Mouse (Mus musculus): ENCODE measurements at regions not wholly inside any gene's neighbourhood (a gene's known extent, or its start where the extent isn't known, plus 50 kb on each side); places are given as distances from the start of the nearest gene placed in this dataset.
"Not testable (repeated sequence)": the region's sequence is repeated elsewhere in the genome, so short reads cannot be mapped to it uniquely, and the experiment has no call there.

DNA sequence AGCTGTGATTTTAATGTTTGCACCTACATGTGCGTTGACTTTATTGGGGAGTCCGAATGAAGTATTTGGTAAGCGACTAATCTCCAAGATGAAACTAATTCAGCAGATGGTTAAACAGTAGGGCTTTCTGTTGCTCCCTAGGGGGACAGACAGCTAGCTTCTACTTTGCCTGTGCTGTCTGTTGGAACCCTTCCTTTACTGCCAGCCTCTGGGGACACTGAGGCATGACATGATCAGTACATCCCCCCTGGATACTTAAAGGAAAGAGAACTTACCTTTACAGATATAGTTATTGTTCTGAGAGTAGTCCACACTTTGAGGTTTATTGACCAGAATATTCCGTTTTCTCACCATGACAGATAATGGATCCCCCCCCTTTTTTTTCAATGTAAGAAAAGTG lies 289.8 kb upstream of the Ift57 start:
- no peak for DNase-seq (ENCODE audit: low spot score in 2 of 2)

DNA sequence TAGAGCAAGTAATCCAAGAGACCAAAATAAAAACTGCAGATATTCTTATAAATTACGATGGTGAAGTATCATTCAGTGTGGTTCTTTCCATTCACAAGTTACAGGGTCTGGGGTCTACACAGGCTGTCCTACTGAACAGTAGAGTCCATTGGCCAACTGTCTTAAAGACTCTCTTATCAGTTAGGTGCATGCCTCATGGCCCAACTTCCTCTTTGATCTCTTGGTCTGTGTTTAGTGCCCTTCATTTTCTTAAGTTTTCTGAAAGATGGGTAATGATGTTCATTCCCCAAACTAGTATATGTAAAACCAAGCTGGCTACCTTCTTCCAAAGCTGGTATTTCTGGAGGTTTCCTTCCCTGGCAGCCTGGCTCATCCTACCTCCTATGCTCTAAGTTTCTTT lies 268.7 kb upstream of the Ift57 start:
- DNase-seq (ENCODE audit: low spot score in 2 of 2) = no peak

DNA sequence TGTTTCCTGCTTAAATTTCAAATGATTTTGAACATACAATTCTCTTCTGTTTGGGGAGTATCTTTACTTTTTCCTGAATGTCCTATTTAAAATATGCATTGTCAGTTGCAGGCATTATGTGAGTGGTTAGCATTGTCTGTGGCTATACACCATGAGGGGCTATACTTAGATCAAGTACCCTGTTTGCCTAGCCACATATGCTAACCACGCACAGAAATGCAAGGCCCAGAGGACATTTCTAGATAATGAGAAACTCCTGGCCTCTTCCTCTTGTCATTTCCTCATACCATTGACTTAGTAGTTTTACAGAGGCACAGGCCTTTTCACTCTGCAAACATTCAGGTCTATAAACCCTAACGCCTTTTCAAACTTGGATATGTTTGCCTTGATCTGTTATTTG lies 267.1 kb upstream of the Ift57 start:
- DNase-seq (ENCODE audit: low spot score in 2 of 2) = no peak

DNA sequence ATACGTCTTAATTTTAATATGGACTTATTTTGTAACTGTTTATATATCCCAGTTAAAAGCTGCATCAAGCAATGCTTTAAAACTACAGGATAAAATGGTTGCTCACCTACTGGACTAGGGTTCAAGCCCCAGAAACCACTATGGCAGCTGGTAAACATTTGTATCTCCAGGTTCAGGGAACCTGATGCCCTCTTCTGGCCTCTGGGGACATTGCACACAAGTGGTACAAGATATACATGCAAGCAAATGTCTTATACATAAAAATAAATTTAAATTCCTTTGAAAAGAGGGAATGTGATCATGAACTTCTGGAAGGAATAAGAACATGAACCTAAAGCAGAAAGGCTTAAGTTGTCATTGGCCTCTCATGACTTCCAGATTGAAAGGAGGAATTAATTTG lies 257.8 kb upstream of the Ift57 start:
- DNase-seq (ENCODE audit: low spot score in 2 of 2) = no peak

DNA sequence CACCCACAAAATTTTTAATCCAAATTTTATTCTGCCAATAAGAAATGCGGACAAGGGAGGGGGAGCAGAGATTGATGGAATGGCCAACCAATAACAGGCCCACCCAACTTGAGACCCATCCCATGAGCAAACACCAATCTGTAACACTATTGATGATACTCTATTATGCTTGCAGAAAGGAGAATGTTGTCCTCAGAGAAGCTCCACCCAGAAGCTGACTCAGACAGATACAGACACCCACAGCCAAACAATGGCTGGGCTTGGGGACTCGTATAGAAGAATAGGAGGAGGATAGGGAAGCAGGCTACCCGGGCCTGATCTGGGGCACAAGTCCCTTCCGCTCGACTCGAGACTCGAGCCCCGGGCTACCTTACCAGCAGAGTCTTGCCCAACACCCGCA lies 251.7 kb upstream of the Ift57 start:
- not testable (repeated sequence) for DNase-seq (ENCODE audit: low spot score in 2 of 2)

DNA sequence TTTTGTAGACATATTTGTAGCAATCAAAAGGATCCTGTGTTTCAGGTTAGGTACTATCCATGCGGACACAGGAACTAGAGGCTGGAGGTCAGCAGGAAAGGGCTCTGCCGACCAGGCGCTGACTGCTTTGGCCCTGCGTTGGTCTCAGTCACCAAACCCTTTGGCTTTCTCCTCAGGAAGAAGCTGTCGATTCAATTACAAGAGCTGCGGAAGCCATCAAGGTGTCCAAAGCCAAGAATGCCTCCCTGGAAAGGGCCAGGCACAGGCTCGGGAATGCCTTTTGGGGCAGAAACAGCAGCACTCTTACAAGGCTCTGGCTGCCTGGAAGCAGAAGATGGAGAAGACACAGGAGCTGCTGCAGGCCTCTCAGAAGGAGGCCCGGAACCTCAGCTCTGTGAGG lies 205.2 kb upstream of the Ift57 start:
- no peak for DNase-seq (ENCODE audit: low spot score in 2 of 2)

DNA sequence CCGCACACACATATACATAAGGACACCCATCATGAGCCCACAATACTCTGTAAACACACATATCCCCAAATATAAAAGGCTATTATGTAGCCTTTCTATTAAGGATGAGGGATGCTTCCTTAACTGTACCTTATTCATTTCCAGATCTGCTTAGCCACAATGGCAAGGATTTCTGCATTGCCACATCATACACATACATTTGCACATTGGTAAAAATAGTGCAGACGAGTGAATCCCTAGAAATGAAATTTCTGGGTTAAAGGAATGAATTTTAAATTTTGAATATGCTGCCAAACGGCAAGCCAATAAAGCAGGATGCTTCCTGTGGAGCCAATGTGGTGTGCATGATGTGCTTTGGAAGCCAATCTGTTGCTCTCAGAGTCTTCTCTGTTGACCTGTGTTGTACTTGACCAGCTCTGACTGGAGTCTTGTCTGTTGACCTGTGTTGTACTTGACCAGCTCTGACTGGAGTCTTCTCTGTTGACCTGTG lies 201.5 kb upstream of the Ift57 start:
- DNase-seq (ENCODE audit: low spot score in 2 of 2) = peak in 1 of 2 experiments; percentile 31

DNA sequence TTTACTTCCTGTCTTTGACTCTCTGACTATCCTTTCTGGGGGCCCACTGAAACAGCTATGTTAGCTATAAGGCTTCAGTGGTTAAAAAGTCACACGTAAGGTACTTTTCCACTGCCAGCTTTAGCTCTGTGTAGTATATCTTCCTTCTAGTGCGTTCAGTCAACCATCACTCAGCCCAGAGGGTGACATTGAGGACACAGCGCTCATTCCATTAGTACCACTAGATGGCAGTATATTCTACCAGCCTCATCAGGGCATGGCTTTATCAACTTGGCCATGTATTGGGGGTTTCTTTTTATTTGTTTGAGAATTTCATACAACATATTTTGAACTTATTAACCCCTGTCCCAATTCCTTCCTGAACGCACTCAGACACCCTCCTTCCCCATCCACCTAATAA lies 198.2 kb upstream of the Ift57 start:
- DNase-seq (ENCODE audit: low spot score in 2 of 2) = peak in 1 of 2 experiments; percentile 59

DNA sequence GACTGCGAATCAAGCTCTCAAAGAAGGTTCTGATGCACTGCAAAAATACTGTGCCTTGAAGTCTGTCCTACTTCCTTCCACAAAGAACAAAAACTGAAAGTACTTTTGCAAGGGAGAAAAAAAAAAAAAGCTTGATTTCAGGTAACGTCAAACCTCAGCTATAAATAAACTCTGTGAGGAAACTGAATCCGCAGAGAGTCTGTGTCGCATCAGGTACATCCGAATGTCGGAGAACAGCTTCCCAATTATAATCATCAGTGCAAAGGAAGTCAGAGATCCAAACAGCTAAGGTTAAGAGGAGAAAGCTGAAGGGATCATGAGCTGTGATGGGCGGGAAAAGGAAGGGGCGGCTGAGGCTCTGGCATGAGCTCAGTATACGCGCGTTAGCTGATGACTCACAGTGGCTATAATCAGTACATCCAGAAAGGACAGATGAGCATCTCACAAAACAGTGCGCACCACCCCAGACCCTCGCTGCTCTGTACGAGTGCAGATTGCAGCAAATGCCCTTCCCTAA lies 195.1 kb upstream of the Ift57 start:
- peak; percentile 53 to 61 for DNase-seq (ENCODE audit: low spot score in 2 of 2)

DNA sequence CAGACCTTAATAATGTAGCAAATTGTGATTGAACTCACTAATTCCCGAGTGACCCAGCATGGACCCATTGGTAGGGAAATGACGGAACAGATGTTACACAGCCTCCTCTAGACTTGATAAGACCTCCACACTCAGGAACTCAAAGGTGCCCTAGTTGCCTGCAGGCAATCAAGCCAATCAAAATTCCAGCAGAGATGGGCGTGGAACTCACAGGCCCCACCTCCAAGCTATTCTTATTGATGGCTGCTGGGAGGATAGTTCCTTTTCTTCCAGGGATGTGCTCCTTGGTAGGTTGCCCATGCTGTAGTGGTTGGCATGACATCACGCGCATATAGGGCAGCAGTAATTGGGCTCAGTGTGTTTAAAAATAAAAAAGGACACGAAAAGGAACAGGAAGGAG lies 194.4 kb upstream of the Ift57 start:
- DNase-seq (ENCODE audit: low spot score in 2 of 2) = no peak

DNA sequence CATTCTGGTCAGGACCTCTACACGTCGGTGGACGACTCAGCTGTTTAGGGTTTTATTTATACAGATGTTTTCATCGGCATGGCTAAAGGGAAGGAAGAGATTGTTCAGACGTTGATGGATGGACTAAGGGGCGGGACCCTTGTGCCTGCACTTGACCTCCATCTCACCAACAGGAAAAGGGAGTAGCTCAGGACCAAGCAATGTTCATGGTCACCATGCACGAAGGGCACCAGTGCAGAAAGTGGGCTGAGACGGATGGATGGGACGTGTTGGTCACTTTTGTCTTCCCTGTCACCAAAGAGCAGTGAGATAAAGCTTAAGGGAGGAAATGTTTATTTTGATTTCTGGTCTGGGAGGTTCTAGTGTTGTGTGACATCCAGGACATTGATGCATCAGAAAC lies 193.8 kb upstream of the Ift57 start:
- no peak for DNase-seq (ENCODE audit: low spot score in 2 of 2)

DNA sequence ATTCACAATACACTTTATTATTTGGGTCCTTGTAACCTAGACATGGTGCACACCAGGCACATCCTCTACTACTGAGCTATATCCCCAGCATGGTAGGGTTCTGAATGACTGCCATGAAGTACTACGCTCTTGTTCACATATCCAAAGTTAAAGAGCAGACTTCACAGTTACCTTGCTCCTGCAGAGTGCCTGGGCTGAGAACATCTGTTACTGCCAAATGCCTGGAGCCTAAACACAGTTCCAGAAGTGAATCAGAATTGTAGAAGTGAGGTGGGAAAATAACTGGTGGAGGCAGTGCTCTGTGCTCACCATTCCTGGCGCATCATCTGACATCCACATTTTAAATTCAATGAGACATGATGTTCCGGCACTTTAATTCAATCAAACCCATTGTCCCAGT lies 180.2 kb upstream of the Ift57 start:
- peak; percentile 47 to 57 for DNase-seq (ENCODE audit: low spot score in 2 of 2)

DNA sequence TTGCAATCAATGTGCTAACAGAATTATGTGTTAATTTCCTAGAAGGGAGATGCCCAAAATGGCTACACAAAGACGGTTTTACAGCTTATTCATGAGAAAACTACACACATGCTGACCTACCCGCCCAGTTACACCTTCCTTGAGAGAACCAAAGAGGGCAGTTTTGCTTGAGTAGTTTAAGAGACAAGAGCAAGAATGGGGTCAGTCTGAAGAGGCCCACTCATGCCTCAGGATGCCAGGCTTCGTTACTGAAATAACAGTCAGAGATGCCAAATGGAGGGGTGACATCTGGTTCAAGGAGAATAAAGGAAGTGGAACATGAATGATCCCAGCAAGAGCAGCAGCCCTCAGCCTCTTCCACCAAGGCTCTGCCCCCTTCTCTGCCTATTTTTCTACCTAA lies 178.6 kb upstream of the Ift57 start:
- no peak for DNase-seq (ENCODE audit: low spot score in 2 of 2)

DNA sequence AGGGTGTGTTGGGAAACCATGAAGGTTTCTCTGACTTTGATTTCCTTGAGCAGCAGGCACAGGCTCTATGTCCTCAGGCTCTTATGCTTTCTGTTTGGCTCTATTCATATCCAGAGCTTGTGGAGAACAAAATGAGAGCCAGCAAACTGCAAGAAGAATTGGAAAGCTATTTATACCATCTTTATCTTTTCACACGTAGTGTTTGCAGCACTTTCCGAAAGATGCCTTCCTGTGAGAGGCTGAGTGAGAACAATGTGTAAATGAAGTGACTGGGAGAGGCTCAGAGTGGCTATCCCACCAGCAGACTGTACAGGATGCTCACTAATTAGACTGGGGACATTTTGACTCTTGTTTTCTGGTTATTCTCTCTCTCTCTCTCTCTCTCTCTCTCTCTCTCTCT lies 177.3 kb upstream of the Ift57 start:
- DNase-seq (ENCODE audit: low spot score in 2 of 2) = peak in 1 of 2 experiments; percentile 28

DNA sequence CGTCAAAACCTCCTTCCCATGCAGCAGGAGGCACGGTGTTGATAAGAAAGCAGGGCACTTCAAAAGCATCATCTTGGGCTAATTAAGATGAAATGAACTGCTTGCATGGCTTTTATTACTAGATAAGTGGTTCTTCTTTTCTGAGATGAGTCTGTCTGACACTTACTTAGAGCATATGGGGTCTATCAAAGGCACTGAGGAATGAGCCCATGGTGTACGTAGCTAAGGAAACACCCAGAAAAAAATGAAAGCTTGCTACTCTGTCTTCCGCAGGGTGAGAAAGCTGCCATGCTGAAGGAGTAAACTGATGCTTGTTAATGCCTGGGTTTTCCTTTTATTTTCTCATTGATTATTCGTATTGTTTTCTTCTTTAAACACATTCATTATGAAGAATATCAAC lies 176.5 kb upstream of the Ift57 start:
- DNase-seq (ENCODE audit: low spot score in 2 of 2) = no peak

DNA sequence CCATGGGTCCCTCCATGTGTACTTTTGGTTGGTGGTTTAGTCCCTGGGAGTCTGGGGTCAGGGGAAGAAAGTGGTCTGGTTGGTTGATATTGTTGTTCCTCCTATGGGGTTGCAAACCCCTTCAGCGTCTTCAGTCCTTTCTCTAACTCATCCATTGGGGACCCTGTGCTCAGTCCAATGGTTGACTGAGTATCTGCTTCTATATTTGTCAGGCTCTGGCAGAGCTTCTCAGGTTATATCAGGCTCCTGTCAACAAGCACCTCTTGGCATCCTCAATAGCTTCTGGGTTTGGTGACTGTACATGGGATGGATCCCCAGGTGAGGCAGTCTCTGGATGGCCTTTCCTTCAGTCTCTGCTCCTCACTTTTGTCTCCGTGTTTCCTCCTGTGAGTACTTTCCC lies 170.4 kb upstream of the Ift57 start:
- not testable (repeated sequence) for DNase-seq (ENCODE audit: low spot score in 2 of 2)

DNA sequence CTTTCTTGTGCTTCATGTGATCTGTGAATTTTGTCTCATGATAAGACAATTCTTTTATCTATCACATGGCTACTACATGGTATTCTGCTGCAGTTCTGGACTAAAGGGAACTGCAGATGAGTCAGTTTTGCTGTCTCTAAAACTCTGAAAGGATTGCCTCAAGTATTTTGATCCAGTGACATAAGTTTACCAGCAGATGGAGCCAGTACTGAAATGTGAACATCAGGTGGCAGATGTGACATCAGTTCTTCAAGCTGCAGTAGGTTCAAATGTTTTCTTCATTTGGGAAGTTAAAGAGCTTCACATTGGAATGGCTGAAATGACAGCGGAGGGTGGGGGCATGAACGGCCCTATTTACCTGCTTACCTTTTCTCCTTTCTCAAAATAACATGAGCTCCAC lies 170.0 kb upstream of the Ift57 start:
- no peak for DNase-seq (ENCODE audit: low spot score in 2 of 2)

DNA sequence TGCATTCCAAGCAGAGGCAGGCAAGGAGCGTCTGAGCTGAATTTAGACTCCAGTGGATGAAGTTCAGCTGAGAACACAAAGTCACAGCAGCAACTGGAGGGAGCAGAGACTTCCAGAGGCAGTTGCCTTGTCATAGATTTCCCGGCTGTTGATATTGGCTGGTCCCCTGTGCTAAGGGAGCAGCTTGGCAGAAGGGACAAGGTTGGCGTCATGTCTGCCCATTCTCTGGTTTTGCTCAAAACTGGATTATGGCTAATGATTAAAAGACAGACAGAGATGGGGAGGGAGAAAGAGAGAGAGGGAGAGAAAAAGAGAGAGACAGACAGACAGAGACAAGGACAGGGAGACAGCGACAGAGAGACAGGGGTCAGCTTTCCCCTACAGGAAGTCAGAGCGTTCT lies 169.0 kb upstream of the Ift57 start:
- DNase-seq (ENCODE audit: low spot score in 2 of 2) = no peak

DNA sequence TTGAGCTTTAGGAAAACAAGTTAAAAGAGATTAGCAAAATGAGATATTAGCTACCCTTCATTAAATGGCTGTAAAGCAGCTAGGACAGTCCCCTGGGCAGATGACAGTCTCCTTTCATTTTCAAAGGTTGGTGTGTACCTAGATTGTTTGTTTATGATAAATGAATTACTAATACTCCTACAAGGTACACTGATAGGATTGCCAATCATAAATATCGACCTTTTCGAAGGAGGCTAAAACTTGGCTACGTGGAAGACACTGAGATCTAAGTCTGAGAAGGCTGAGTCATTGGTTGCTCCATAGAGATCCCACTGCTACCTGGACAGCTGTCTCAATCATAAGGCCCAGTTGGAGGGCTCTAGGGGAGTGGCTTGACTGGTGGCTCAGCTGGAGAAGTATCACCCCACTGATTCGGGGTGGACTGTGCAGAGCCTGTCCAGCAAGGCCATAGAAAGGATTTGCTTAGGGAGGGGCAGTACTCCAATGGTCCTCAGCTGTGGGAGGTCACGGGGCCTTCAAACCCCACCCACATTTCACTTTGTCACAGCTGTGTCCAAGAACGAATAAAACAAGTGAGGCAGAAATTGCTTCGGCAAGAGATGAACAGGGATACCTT lies 166.9 kb upstream of the Ift57 start:
- DNase-seq (ENCODE audit: low spot score in 2 of 2) = no peak

DNA sequence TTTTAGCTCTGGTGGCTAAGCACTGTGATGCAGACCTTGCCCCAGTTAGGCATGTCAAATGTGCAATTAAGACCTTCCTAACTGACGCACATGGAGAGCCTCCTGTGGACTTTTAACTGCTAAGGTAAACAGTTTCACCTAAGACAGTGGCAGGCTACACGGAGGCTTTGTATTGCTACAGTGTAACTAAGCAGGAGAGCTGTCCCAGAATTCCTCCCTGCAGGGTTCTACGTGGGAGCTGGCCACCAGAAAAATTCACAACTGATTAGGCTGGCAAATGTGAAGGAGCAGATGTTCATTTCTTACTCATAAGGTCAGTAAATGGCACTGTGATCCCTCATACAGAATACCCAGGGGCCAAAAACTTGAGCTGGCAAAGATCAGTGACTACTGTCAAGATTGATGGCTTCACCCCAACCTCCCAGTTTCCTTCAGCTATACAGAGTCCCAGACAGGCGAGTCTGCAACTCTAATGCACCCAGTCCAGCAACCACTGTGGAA lies 165.5 kb upstream of the Ift57 start:
- DNase-seq (ENCODE audit: low spot score in 2 of 2) = no peak

DNA sequence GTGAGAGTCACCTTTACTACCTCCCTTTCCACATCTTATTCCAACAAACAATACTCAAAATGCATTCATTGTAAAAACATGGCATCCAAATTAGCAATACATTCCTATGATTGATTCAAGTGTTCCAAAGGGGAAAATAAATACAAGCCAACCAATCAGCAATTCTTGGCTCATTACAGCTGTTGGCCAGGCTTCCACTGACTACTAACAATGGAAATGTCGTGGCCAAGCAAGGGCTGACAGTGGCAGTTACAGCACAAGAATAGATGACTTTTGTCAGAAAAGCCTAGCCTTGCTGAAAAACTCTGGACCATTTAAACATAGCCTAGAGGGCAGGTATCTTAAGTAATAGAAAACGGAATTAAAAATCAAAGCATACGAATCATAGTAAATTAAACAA lies 148.8 kb upstream of the Ift57 start:
- no peak for DNase-seq (ENCODE audit: low spot score in 2 of 2)

DNA sequence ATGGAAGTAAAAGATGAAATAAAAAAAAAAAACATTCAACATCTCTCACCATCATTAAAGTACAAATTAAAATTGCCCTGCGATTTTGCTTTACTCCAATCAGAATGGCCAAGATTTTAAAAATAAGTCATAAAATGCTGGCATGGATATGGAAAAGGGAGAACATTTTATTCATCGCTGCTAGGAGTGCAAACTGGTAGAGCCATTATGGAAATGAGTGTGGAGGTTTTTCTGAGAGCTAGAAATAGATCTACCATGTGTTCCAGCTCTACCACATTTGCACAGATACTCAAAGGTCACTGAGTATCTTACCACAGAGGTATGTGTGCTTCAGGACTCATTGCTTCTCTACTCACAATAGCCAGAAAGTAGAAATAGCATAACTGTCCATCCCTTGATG lies 129.0 kb upstream of the Ift57 start:
- peak in 1 of 2 experiments; percentile 20 for DNase-seq (ENCODE audit: low spot score in 2 of 2)

DNA sequence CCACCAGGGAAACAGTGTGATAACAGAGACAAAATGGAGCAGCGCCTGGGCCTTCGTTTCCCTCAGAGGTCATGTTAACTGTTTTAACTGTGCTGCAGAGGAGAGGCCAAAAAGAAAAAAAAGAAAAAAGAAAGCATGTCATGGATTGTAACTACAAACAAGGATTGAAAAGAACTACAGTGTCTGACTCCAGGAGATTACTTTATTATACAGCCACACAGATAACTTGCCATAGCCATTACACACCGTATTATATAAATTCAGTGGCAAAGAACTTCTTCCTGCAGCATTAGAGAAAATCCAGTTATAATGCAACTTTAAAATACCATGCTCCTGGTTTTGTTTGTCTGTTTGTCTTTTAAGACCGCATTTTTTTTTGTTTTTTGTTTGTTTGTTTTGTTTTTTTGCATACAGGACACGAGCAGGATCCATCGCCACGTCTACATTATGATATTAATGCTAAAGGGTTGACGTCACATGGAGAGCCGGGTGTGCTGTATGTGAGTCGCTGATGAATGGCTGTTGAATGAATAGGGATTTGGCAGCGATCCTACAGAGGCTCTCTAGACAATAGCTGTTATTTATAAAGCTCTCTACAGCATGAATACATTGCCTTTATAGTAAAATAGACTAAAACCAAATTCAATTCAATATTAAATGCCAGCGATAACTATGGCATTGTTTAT lies 126.4 kb upstream of the Ift57 start:
- DNase-seq (ENCODE audit: low spot score in 2 of 2) = no peak
